Mouse (Mus musculus): ENCODE measurements around the gene Zfp341.

Zfp341 gene

DNA sequence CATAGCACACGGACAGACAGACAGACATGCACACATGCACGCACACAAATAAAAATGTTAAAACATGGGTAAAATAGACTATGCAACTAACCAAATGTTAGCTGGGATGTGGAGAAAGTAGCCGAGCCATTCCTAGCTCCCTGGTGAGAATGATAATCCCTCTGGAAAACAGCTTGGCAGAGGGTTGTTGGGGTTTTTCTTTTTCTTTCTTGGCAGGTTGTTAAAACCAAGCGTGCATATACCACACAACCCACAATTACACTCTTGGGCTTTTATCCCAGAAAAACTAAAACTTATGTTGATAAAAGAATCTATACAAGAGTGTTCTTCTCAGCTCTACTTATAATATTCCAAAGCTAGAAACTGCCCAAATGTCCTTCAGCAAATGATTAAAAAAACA is 24.0 kb upstream of the Zfp341 start:
- no peak for DNase-seq

GRCm38 (mm10) chr2:154591239-154591638 is 21.9 kb upstream of the Zfp341 start:
- DNase-seq: no peak

GRCm38 (mm10) chr2:154593025-154593424 is 20.1 kb upstream of the Zfp341 start:
- peak in 1 of 2 experiments; percentile 51 for DNase-seq

DNA sequence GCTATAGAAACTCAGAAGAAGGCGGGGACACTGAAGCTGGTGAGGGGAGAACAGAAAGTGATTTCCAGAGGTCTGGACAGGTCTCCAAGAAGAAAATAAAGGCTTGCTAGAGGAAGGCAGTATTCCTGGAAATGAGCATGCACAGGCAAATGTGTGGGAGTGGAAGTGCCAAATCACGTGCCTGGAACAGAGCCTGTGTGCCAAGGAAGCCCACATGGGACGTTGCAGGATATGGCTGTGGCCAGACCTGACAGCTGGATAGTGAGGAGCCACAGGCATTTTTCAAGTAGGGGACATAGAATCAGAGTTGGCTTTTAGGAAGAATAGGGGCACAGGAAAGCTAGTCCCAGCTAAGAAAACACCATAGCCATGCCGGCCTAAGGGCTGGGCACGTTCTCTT is 17.3 kb upstream of the Zfp341 start:
- DNase-seq: no peak

- DNase-seq: peak in 1 of 2 experiments; percentile 18
These were observed 15.7 kb upstream of the Zfp341 start for GRCm38 (mm10) chr2:154597399-154597798.

DNA sequence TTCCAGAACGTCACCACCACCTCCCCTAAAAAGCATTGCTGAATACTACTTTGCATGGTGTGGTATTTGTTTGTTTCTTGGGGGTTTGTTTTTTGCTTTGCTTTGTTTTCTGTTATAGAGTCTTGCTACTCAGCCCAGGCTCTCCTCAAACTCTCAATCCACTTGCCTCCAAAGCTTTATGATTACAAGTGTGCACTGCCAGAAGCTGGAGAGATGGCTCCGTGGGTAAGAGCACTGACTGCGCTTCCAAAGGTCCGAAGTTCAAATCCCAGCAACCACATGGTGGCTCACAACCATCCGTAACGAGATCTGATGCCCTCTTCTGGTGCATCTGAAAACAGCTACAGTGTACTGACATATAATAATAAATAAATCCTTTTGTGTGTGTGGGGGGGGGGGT is 12.5 kb upstream of the Zfp341 start:
- no peak for DNase-seq

DNA sequence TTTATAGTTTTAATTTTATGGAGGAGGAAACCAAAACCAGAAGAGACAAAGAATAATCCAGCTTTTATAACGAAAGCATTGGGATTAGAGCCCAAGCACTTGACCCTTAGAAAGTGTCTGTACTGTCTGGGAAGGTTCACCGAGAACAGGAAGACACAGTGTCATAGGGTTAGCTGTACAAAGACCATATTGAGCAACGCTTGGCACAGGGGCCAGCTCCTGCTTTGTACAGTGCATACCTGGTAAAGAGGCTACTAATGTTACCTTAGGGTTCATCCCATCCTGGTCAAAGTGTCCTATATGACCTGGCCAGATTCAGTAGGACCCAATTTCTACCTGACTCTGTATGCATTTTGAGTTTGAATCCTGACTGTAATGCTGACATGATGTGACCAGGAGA is 11.8 kb upstream of the Zfp341 start:
- no peak for DNase-seq

DNA sequence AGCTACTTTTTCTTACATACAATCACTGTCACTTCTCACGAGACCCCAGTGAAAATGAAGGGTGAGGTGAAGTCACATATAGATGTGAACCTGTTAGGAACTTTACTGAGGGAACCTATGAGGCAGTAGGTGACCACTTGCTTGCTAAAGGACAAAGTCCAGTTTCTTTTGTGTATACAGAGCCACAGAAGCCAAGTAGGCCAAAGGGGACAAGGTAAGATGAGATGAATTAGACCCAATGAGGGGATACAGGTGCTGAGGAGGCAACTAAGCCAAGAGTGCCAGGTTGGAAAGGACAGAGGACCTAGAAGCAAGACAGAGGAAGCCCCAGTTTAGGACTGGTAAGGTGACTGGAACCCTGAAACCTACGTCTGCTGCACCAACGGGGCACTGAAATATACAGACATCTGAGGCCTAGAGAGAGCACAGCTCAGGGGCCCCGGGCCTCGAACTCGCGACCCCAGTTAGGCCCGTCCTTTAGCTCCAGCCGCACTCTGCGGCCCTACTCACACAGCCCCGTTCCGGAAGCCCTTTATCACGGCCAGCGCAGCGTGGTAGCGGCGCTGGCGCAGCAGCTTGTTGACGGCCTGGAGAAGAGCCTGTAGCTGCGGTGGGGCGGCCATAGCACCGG is 10.0 kb upstream of the Zfp341 start:
- DNase-seq: no peak

- DNase-seq: peak; percentile 96 to 99
These were observed 9.4 kb upstream of the Zfp341 start, which contains the start of gene Pxmp4 for GRCm38 (mm10) chr2:154603638-154604153. TSS of gene Pxmp4 (minus strand) at chr2:154603708.

DNA sequence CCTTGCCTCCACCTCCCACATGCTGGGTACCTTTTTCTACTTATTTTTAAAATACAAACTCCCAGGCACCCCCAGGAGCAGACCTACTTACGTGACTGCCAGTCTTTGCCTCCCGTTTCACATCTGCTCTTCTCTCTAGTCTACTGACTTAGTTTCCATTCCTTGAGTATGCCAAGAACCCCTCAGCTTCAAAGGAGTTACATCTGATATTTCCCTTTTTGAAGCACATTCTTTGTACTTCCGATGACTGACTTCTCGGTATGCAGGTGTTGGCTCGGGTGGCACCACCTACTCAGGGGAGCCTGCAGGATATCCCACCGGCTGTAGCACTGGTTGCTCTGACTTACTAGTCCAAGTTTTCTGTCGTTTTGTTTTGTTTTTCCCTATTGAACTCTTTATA is 8.9 kb upstream of the Zfp341 start:
- DNase-seq: no peak

DNA sequence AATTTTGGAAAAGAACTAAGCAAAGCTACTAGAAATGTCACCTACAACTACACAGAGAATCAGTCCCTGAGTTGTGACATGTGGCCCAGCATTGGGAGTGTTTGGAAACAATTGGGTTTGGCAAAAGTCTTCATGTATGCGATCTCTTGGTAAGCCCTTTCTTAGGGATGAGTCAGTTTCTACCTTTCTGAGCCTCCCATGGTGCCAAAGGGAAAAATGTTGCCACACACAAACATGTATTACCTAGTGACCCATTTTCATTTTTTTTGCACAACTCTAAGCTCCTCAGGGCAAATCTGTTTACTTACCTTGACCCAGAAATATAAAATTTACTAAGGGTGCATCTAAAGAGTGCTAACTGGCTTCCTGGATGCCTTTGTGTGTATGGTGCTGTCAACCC is 6.1 kb upstream of the Zfp341 start:
- DNase-seq: no peak

GRCm38 (mm10) chr2:154609050-154609767 is 3.9 kb upstream of the Zfp341 start:
- no peak for DNase-seq

DNA sequence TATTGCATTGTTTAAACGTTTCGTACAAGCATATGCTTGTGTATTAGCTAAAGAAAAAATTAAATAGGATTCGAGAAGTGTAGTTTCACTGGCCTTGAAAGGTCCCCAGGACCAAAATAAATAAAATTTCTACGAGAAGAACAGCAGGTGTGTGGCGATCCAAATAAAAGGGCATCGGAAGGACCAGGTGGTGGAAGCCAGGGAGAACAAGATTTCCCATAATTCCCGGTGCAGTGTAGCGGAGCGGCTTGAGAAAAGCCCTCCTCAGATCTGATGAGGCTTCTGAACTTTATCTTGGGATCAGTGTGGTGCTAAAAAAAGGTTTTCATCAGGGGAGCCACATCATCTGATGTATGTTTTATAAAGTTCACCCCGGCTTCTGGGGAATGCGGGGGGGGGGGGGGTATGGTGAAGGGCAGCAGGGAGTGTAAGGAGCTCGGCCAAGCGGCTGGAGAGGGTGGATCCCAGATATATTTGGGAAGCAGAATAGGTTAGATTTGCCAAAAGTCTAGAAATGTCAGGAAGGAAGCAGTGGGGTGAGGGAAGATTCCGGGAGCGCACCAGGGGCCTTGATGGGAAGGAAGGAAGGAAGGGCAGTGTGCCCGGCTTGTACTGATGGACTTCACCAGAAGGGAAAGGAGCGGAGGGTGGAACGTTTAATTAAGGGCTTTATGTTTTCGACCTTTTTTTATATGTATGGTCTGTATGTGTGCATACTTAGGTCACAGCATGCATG is 1.9 kb downstream of the Zfp341 start:
- DNase-seq: no peak

GRCm38 (mm10) chr2:154615674-154616073 is 2.6 kb downstream of the Zfp341 start:
- no peak for DNase-seq

DNA sequence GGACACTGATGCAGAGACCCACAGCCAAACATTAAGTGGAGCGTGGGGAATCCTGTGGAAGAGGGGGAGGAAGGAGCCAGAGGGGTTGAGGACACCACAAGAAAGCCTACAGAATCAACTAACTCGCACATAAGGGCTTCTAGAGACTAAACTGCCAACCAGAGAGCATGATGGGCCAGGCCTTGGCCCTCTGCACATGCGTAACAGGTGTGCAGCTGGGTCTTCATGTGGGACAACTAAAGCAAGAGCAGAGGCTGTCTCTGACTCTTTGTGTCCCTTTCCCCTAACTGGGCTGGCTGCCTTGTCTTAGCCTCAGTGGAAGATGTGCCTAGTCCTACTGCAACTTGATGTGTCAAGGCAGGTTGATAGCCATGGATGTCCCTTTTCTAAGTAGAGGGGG is 4.0 kb downstream of the Zfp341 start:
- DNase-seq: no peak

DNA sequence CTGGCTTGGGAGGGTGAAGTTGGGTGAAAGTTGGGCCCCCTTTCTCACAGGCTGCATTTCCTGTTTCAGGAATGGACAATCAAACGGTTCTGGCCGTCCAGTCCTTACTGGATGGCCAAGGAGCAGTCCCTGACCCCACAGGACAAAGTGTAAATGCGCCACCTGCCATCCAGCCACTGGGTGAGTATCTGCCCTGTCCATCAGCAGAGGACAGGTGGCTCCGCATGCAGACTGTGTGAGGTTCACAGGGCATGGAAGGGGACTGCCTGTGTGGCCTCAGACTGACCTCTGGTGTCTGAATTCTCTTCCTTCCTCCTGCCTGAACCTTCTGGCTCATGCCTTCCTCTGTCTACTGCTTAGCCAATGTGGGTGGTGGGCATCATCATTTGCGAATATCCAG is 8.6 kb downstream of the Zfp341 start:
- no peak for DNase-seq

DNA sequence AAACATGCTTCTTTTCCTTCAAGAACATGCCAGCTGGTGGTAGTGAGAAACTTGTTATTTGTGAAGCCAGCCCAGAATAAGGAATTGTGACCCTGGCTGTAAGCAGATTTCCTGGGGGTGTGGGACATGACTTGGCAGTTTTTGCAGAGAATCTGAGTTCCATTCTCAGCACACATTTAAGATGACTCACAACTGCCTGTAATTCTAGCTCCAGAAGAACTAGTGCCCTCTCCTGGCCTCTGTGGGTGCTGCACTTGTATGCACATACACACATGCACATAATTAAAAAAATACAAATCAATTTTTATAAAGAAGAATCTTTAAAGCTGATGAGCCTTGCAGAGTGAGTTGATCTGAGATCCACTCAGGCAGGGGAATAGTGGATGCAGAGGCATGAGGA is 11.0 kb downstream of the Zfp341 start:
- no peak for DNase-seq

GRCm38 (mm10) chr2:154630531-154630930 is 17.4 kb downstream of the Zfp341 start:
- DNase-seq: no peak

- no peak for DNase-seq
These were observed 19.2 kb downstream of the Zfp341 start for GRCm38 (mm10) chr2:154632203-154632780.

- no peak for DNase-seq
These were observed 20.1 kb downstream of the Zfp341 start for GRCm38 (mm10) chr2:154633039-154633742.

DNA sequence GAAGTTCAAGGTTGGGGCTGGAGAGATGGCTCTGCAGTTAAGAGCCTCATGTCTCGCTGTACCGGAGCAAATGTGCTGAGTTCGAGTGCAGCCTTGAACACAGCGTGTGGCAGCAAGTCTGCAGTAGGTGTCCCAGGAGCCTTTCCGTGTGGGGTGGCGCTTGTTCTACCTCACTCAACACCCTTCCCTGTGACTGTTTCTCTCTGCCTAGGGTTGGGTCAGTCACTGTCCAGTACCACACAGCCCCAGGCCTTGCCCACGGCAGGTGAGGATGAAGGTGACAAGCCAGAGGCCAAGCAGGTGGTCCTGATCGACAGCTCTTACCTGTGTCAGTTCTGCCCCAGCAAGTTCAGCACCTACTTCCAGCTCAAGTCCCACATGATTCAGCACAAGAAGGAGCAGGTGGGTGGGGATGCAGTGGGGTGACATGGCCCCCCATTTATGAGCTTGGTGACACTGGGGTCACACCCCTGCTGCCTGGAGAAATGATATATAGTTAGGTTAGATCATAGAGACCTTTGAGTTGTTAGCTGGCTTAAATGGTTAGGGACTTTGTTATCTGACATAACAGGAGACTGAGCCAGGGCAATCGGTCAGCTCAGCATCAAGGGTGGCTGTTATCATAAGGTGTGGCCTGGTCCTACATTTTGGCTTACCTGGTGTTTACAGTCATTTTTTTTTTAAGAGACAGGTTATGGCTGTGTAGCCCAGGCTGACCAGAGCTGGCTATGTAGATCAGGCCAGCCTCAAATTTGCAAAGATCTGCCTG is 21.0 kb downstream of the Zfp341 start:
- no peak for DNase-seq

- DNase-seq: no peak
These were observed 22.7 kb downstream of the Zfp341 start for GRCm38 (mm10) chr2:154635826-154636225.

All from spleen, adult 18-20 months (tissue).